Mouse (Mus musculus) MEL (cell line): Measurements from ENCODE around the gene Phyhipl. TPM values are rescaled to one million over a fixed set of nuclear protein-coding genes. Genes with fewer than 3 reads are reported as not detected.

Source experiments
- DNase-seq: peaks from one replicate; pipeline ENCODE4 v3.0.0; 2011; ENCODE audit warnings: low read depth, low spot score
- H3K27ac ChIP-seq: 2 replicates; pipeline ENCODE4 v1.5.1; 2012; ENCODE audit warnings: low read depth, mild to moderate bottlenecking, control low read depth, low read length, moderate library complexity; ENCODE audit not compliant: control insufficient read depth
- H3K27me3 ChIP-seq, 2 experiments: fragments of 150-350 bp in 1 of 2; sonication (generic) in 1 of 2; 2 replicates each; pipeline ENCODE4 v1.6.1; 2012; ENCODE audit warnings: low read length in 2 of 2, mild to moderate bottlenecking in 2 of 2, improper control_type of control experiment in 1 of 2, moderate library complexity in 1 of 2; ENCODE audit not compliant: insufficient read depth in 2 of 2, control insufficient read depth in 1 of 2
- H3K36me3 ChIP-seq, 2 experiments: 2 replicates each; pipeline ENCODE4 v1.6.1; 2012 to 2014; ENCODE audit warnings: low read length in 2 of 2, improper control_type of control experiment in 1 of 2, inconsistent platforms in 1 of 2, mild to moderate bottlenecking in 1 of 2; ENCODE audit not compliant: insufficient read depth in 2 of 2, control insufficient read depth in 1 of 2
- H3K4me1 ChIP-seq, 2 experiments: fragments of 150-350 bp in 1 of 2; sonication (generic) in 1 of 2; 2 replicates each; pipeline ENCODE4 v1.6.1; 2012; ENCODE audit warnings: low read length in 2 of 2, improper control_type of control experiment in 1 of 2, mild to moderate bottlenecking in 1 of 2; ENCODE audit not compliant: insufficient read depth in 2 of 2, control insufficient read depth in 1 of 2
- H3K4me3 ChIP-seq, 2 experiments: fragments of 150-350 bp in 1 of 2; sonication (generic) in 1 of 2; 2 replicates each; pipeline ENCODE4 v1.5.1; 2012; ENCODE audit warnings: low read depth in 2 of 2, low read length in 2 of 2, mild to moderate bottlenecking in 2 of 2, moderate library complexity in 2 of 2, control low read depth in 1 of 2, improper control_type of control experiment in 1 of 2; ENCODE audit not compliant: control insufficient read depth in 1 of 2, insufficient read depth in 1 of 2
- H3K79me2 ChIP-seq: 2 replicates; pipeline ENCODE4 v1.6.1; 2012; ENCODE audit warnings: mild to moderate bottlenecking, low read length, moderate library complexity; ENCODE audit not compliant: control insufficient read depth, poor library complexity, insufficient read depth
- H3K9ac ChIP-seq: 2 replicates; pipeline ENCODE4 v1.6.1; 2012; ENCODE audit warnings: low read depth, mild to moderate bottlenecking, control low read depth, low read length, moderate library complexity; ENCODE audit not compliant: control insufficient read depth, poor library complexity, severe bottlenecking
- H3K9me3 ChIP-seq: fragments of 150-350 bp; sonication (generic); replicated peaks from 2 replicates; pipeline ENCODE4 v1.6.1; 2012; ENCODE audit warnings: mild to moderate bottlenecking, low read length, improper control_type of control experiment, moderate library complexity; ENCODE audit not compliant: insufficient read depth
- BHLHE40 ChIP-seq: IDR thresholded peaks from 2 replicates; pipeline ENCODE4 v1.6.1; 2012; ENCODE audit warnings: low read depth, mild to moderate bottlenecking, inconsistent platforms, low read length, improper control_type of control experiment, borderline replicate concordance
- CHD1 ChIP-seq: IDR thresholded peaks from 2 replicates; pipeline ENCODE4 v1.6.1; 2012; ENCODE audit warnings: low read depth, mild to moderate bottlenecking, inconsistent platforms, low read length, improper control_type of control experiment
- CTCF ChIP-seq, 3 experiments: IDR thresholded peaks in 2 of 3; conservative IDR thresholded peaks in 1 of 3; 2 replicates each; pipeline ENCODE4 v1.5.1; 2011 to 2012; ENCODE audit warnings: low read length in 3 of 3, low read depth in 2 of 3, mild to moderate bottlenecking in 2 of 3, improper control_type of control experiment in 1 of 3, inconsistent platforms in 1 of 3, mixed read lengths in 1 of 3, moderate library complexity in 1 of 3; ENCODE audit not compliant: control insufficient read depth in 1 of 3, insufficient read depth in 1 of 3, poor library complexity in 1 of 3, severe bottlenecking in 1 of 3
- E2F4 ChIP-seq: IDR thresholded peaks from 2 replicates; pipeline ENCODE4 v1.6.1; 2011; ENCODE audit warnings: low read depth, low read length, improper control_type of control experiment, borderline replicate concordance
- ETS1 ChIP-seq: IDR thresholded peaks from 2 replicates; pipeline ENCODE4 v1.6.1; 2012; ENCODE audit warnings: low read depth, mild to moderate bottlenecking, inconsistent platforms, low read length, improper control_type of control experiment, moderate library complexity
- GABPA ChIP-seq: IDR thresholded peaks from 2 replicates; pipeline ENCODE4 v1.6.1; 2012; ENCODE audit warnings: low read depth, mild to moderate bottlenecking, inconsistent platforms, low read length, improper control_type of control experiment, moderate library complexity
- GATA1 ChIP-seq: IDR thresholded peaks from 2 replicates; pipeline ENCODE4 v1.6.1; 2011; ENCODE audit warnings: low read depth, low read length, improper control_type of control experiment
- KAT2A ChIP-seq: conservative IDR thresholded peaks from 2 replicates; pipeline ENCODE4 v1.6.1; 2012; ENCODE audit warnings: low read depth, low read length, improper control_type of control experiment, inconsistent platforms
- MAX ChIP-seq: IDR thresholded peaks from 2 replicates; pipeline ENCODE4 v1.6.1; 2011; ENCODE audit warnings: low read length, improper control_type of control experiment
- MEF2A ChIP-seq: IDR thresholded peaks from 2 replicates; pipeline ENCODE4 v1.6.1; 2014; ENCODE audit warnings: low read depth, mild to moderate bottlenecking, inconsistent platforms, low read length, improper control_type of control experiment; ENCODE audit not compliant: poor library complexity, insufficient replicate concordance, severe bottlenecking; ENCODE audit errors: extremely low read depth
- MYC ChIP-seq: IDR thresholded peaks from 2 replicates; pipeline ENCODE4 v1.6.1; 2011; ENCODE audit warnings: low read depth, mild to moderate bottlenecking, low read length, improper control_type of control experiment, moderate library complexity
- NELFE ChIP-seq: IDR thresholded peaks from 2 replicates; pipeline ENCODE4 v1.6.1; 2011; ENCODE audit warnings: low read depth, low read length, improper control_type of control experiment
- NRF1 ChIP-seq: IDR thresholded peaks from 2 replicates; pipeline ENCODE4 v1.6.1; 2014; ENCODE audit warnings: low read depth, mild to moderate bottlenecking, inconsistent platforms, low read length, improper control_type of control experiment, moderate library complexity; ENCODE audit not compliant: poor library complexity, insufficient read depth, severe bottlenecking
- POLR2A ChIP-seq, 2 experiments: IDR thresholded peaks; 2 replicates each; pipeline ENCODE4 v1.6.1; 2011 to 2012; ENCODE audit warnings: low read length in 2 of 2, mild to moderate bottlenecking in 2 of 2, control low read depth in 1 of 2, improper control_type of control experiment in 1 of 2, low read depth in 1 of 2, moderate library complexity in 1 of 2; ENCODE audit not compliant: control insufficient read depth in 1 of 2, insufficient read depth in 1 of 2, poor library complexity in 1 of 2
- POLR2AphosphoS2 ChIP-seq: IDR thresholded peaks from 2 replicates; pipeline ENCODE4 v1.6.1; 2011; ENCODE audit warnings: low read length, improper control_type of control experiment
- RAD21 ChIP-seq: IDR thresholded peaks from 2 replicates; pipeline ENCODE4 v1.6.1; 2011; ENCODE audit warnings: mild to moderate bottlenecking, low read depth, low read length, improper control_type of control experiment
- SIN3A ChIP-seq: IDR thresholded peaks from 2 replicates; pipeline ENCODE4 v1.6.1; 2012; ENCODE audit warnings: low read length, improper control_type of control experiment, inconsistent platforms
- UBTF ChIP-seq: IDR thresholded peaks from 2 replicates; pipeline ENCODE4 v1.6.1; 2012; ENCODE audit warnings: low read depth, mild to moderate bottlenecking, inconsistent platforms, low read length, improper control_type of control experiment, moderate library complexity, borderline replicate concordance; ENCODE audit not compliant: insufficient read depth
- USF2 ChIP-seq, 2 experiments: IDR thresholded peaks; 2 replicates each; pipeline ENCODE4 v1.6.1; 2011 to 2012; ENCODE audit warnings: improper control_type of control experiment in 2 of 2, low read length in 2 of 2, borderline replicate concordance in 1 of 2, inconsistent platforms in 1 of 2, low read depth in 1 of 2, mild to moderate bottlenecking in 1 of 2; ENCODE audit not compliant: insufficient read depth in 1 of 2
- ZC3H11A ChIP-seq: IDR thresholded peaks from 2 replicates; pipeline ENCODE4 v1.6.1; 2012; ENCODE audit warnings: low read depth, mild to moderate bottlenecking, inconsistent platforms, low read length, improper control_type of control experiment
- ZNF384 ChIP-seq: IDR thresholded peaks from 2 replicates; pipeline ENCODE4 v1.6.1; 2012; ENCODE audit warnings: low read depth, mild to moderate bottlenecking, inconsistent platforms, low read length, improper control_type of control experiment
- polyA plus RNA-seq, 2 experiments: library from polyadenylated mRNA; stranded (reverse) in 1 of 2; unstranded in 1 of 2; fragments of >175 nt in 1 of 2; fragments of >200 nt in 1 of 2; gene quantifications; 2 replicates each; pipeline versions ENCODE4 v1.2.1 to v1.2.4; 2012; ENCODE audit warnings: low replicate concordance in 2 of 2, low read depth in 1 of 2; ENCODE audit not compliant: insufficient read length in 2 of 2, insufficient read depth in 1 of 2, missing spikeins in 1 of 2
- total RNA-seq: library from RNA; depleted of rRNA; stranded (reverse); fragments of 300-350 nt; gene quantifications from 2 replicates; pipeline ENCODE4 v1.2.3, GENCODE M21; 2012

Phyhipl gene
- total and polyA plus RNA-seq, 3 experiments, result not detected

DNA sequence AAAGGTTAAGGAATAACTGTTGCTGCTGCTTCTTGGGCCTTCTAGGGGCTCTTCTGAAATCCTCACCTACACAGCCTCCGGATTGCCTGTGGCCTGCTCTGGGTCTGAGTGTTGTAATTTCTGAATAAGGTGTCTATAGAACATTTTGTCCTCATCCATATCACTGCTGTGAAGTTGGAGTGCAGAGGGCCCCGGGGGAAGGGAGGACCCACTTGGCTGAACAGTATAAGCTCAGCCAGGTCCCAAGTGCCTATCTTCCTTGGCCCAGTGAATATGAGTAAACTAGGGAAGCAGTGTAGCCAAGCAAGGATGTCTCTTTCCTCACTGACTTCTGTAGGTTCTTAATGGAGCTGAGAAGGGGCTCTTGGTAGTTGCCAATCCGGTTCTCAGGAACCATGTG lies 103.2 kb downstream of the Phyhipl start:
- H3K36me3 ChIP-seq, result no peaks in the 10 kb centered on the region
- DNase-seq, result no peak
- no peak for TF ChIP-seq ZC3H11A
- no peak for TF ChIP-seq CTCF (IDR thresholded peaks at IDR 0.05 in 2 of 3, conservative IDR thresholded peaks at IDR 0.05 in 1 of 3; ENCODE audit: control insufficient read depth in 1 of 3, insufficient read depth in 1 of 3, low read depth in 2 of 3, low read length in 3 of 3, poor library complexity in 1 of 3, severe bottlenecking in 1 of 3)
- TF ChIP-seq ZNF384, result no peak
- no peak for TF ChIP-seq GATA1
- no peak for TF ChIP-seq SIN3A
- TF ChIP-seq CHD1, result no peak
- no peak for TF ChIP-seq GABPA
- no peak for TF ChIP-seq KAT2A
- TF ChIP-seq POLR2A (IDR thresholded peaks at IDR 0.05; ENCODE audit: control insufficient read depth in 1 of 2, insufficient read depth in 1 of 2, low read depth in 1 of 2, low read length in 2 of 2, poor library complexity in 1 of 2), result no peak
- TF ChIP-seq UBTF, result no peak
- no peak for TF ChIP-seq NRF1
- H3K9ac ChIP-seq, result no peak overlapping the region
- H3K9me3 ChIP-seq, result no peaks in the 10 kb centered on the region
- H3K4me1 ChIP-seq, result no peaks in the 10 kb centered on the region
- H3K27me3 ChIP-seq, result no peaks in the 10 kb centered on the region
- no peak overlapping the region for H3K4me3 ChIP-seq
- no peak overlapping the region for H3K27ac ChIP-seq
- no peaks in the 10 kb centered on the region for H3K79me2 ChIP-seq

GRCm38 (mm10) chr10:70542857-70543256 lies 112.9 kb downstream of the Phyhipl start:
- no peak for DNase-seq
- TF ChIP-seq BHLHE40 (no peak), CHD1 (no peak), POLR2AphosphoS2 (no peak), E2F4 (no peak), ETS1 (no peak), MYC (no peak), SIN3A (no peak), USF2 (IDR thresholded peaks at IDR 0.05; ENCODE audit: borderline replicate concordance in 1 of 2, insufficient read depth in 1 of 2, low read depth in 1 of 2, low read length in 2 of 2) (no peak), NELFE (no peak), MAX (no peak), MEF2A (no peak), RAD21 (no peak)
- Histone ChIP-seq H3K36me3 (no peaks in the 10 kb centered on the region), H3K79me2 (no peaks in the 10 kb centered on the region), H3K4me3 (no peak overlapping the region), H3K9me3 (no peaks in the 10 kb centered on the region), H3K4me1 (no peaks in the 10 kb centered on the region), H3K9ac (no peak overlapping the region), H3K27ac (no peak overlapping the region), H3K27me3 (no peaks in the 10 kb centered on the region)
